Mouse (Mus musculus) ES-E14 (cell line): ENCODE measurements around the gene Glce. TPM values are rescaled to one million over a fixed set of nuclear protein-coding genes. Genes with fewer than 3 reads are reported as not detected.

Source experiments
- DNase-seq: peaks from one replicate; pipeline ENCODE4 v3.0.0-alpha.2; 2013; ENCODE audit warnings: low read depth, low spot score
- H3K27ac ChIP-seq: 2 replicates; pipeline ENCODE4 v1.5.1; 2012; ENCODE audit warnings: low read depth, mild to moderate bottlenecking, low read length, moderate library complexity, mixed read lengths; ENCODE audit not compliant: poor library complexity, insufficient read depth, severe bottlenecking
- H3K36me3 ChIP-seq: 2 replicates; pipeline ENCODE4 v1.6.1; 2012; ENCODE audit warnings: mild to moderate bottlenecking, low read length, moderate library complexity, mixed read lengths; ENCODE audit not compliant: control insufficient read depth, poor library complexity, insufficient read depth, severe bottlenecking
- H3K4me1 ChIP-seq, 2 experiments: fragments of 150-350 bp in 1 of 2; sonication (generic) in 1 of 2; 2 replicates each; pipeline ENCODE4 v1.6.1; 2012; ENCODE audit warnings: low read length in 2 of 2, mild to moderate bottlenecking in 1 of 2, mixed read lengths in 1 of 2; ENCODE audit not compliant: control insufficient read depth in 2 of 2, insufficient read depth in 2 of 2, poor library complexity in 1 of 2
- H3K4me3 ChIP-seq, 2 experiments: fragments of 150-350 bp in 1 of 2; sonication (generic) in 1 of 2; 2 replicates each; pipeline ENCODE4 v1.5.1; 2012; ENCODE audit warnings: low read length in 2 of 2, low read depth in 1 of 2, mild to moderate bottlenecking in 1 of 2, mixed read lengths in 1 of 2; ENCODE audit not compliant: insufficient read depth in 1 of 2, poor library complexity in 1 of 2, severe bottlenecking in 1 of 2
- H3K9ac ChIP-seq: 2 replicates; pipeline ENCODE4 v1.6.1; 2012; ENCODE audit warnings: low read depth, mild to moderate bottlenecking, low read length, mixed read lengths; ENCODE audit not compliant: poor library complexity, insufficient read depth, severe bottlenecking
- H3K9me3 ChIP-seq: fragments of 150-350 bp; sonication (generic); 2 replicates; pipeline ENCODE4 v1.6.1; 2012; ENCODE audit warnings: low read depth, mild to moderate bottlenecking, low read length; ENCODE audit not compliant: control insufficient read depth, insufficient read depth
- CHD2 ChIP-seq: IDR thresholded peaks from 2 replicates; pipeline ENCODE4 v1.6.1; 2014; ENCODE audit warnings: mild to moderate bottlenecking, low read depth, low read length, inconsistent platforms
- HCFC1 ChIP-seq: IDR thresholded peaks from 2 replicates; pipeline ENCODE4 v1.6.1; 2012; ENCODE audit warnings: low read length, inconsistent platforms, borderline replicate concordance; ENCODE audit not compliant: insufficient read depth
- MAFK ChIP-seq: IDR thresholded peaks from 2 replicates; pipeline ENCODE4 v1.6.1; 2014; ENCODE audit warnings: mild to moderate bottlenecking, low read depth, low read length, inconsistent platforms; ENCODE audit not compliant: insufficient read depth
- ZC3H11A ChIP-seq: IDR thresholded peaks from 2 replicates; pipeline ENCODE4 v1.6.1; 2012; ENCODE audit warnings: low read depth, mild to moderate bottlenecking, inconsistent platforms, low read length, borderline replicate concordance
- ZNF384 ChIP-seq: IDR thresholded peaks from 2 replicates; pipeline ENCODE4 v1.6.1; 2012; ENCODE audit warnings: low read depth, low read length, inconsistent platforms
- in situ Hi-C, 2 experiments: fragments of 600-800 bp; cut with MboI; formaldehyde crosslinking; loops; one replicate each; pipeline ENCODE4 v1.15.1; 2025; ENCODE audit warnings: low sequenced_read_pairs in 2 of 2, inconsistent platforms in 1 of 2; ENCODE audit not compliant: unreplicated experiment in 2 of 2
- total RNA-seq: library from RNA; depleted of rRNA; stranded (reverse); fragments of 300-350 nt; gene quantifications from 2 replicates; pipeline ENCODE4 v1.2.3, GENCODE M21; 2012

The Glce gene
- total RNA-seq, 1 experiment: 44.8 TPM

- Histone ChIP-seq H3K36me3 (no peaks in the 10 kb centered on the region), H3K9ac (no peak overlapping the region), H3K27ac (no peak overlapping the region), H3K9me3 (no peaks in the 10 kb centered on the region), H3K4me1 (no peaks in the 10 kb centered on the region), H3K4me3 (no peak overlapping the region)
- TF ChIP-seq ZC3H11A: no peak
- no peak for TF ChIP-seq MAFK
- TF ChIP-seq HCFC1: no peak
- no peak for TF ChIP-seq CHD2
- no peak for TF ChIP-seq ZNF384
- in situ Hi-C loops: no loop called here
- no peak for DNase-seq
Measured at GRCm38 (mm10) chr9:62091604-62092003, 30.9 kb downstream of the Glce start.

GRCm38 (mm10) chr9:62085548-62085947 is 36.9 kb downstream of the Glce start:
- TF ChIP-seq MAFK (no peak), ZC3H11A (no peak), ZNF384 (no peak)
- Histone ChIP-seq H3K4me3 (no peak overlapping the region), H3K9ac (no peak overlapping the region), H3K36me3 (no peaks in the 10 kb centered on the region), H3K9me3 (no peaks in the 10 kb centered on the region), H3K27ac (no peak overlapping the region), H3K4me1 (no peaks in the 10 kb centered on the region)
- in situ Hi-C loops: no loop called here
- DNase-seq: no peak

- Histone ChIP-seq H3K36me3 (no peaks in the 10 kb centered on the region), H3K9me3 (no peaks in the 10 kb centered on the region), H3K9ac (no peak overlapping the region), H3K27ac (no peak overlapping the region), H3K4me3 (no peak overlapping the region), H3K4me1 (no peaks in the 10 kb centered on the region)
- TF ChIP-seq ZNF384: no peak
- no peak for TF ChIP-seq CHD2
- no peak for TF ChIP-seq ZC3H11A
- TF ChIP-seq MAFK: no peak
- no peak for TF ChIP-seq HCFC1
- in situ Hi-C loops: no loop called here
- no peak for DNase-seq
Measured at GRCm38 (mm10) chr9:62084896-62085295, 37.6 kb downstream of the Glce start.

- no peak for TF ChIP-seq MAFK
- no peak for TF ChIP-seq ZNF384
- TF ChIP-seq ZC3H11A: no peak
- TF ChIP-seq CHD2: no peak
- TF ChIP-seq HCFC1: no peak
- in situ Hi-C loops: no loop called here
- H3K9ac ChIP-seq: no peak overlapping the region
- H3K36me3 ChIP-seq: no peaks in the 10 kb centered on the region
- no peak overlapping the region for H3K27ac ChIP-seq
- no peak for DNase-seq
- no peaks in the 10 kb centered on the region for H3K9me3 ChIP-seq
- no peak overlapping the region for H3K4me3 ChIP-seq
- H3K4me1 ChIP-seq: no peaks in the 10 kb centered on the region
Measured at GRCm38 (mm10) chr9:62082986-62083385, 39.5 kb downstream of the Glce start.

- in situ Hi-C loops: no loop called here
- H3K4me1 ChIP-seq: no peaks in the 10 kb centered on the region
- H3K27ac ChIP-seq: no peak overlapping the region
- no peaks in the 10 kb centered on the region for H3K36me3 ChIP-seq
- H3K4me3 ChIP-seq: no peak overlapping the region
- H3K9me3 ChIP-seq: no peaks in the 10 kb centered on the region
- no peak for DNase-seq
- no peak for TF ChIP-seq CHD2
- no peak for TF ChIP-seq MAFK
- TF ChIP-seq ZC3H11A: no peak
- TF ChIP-seq HCFC1: no peak
- TF ChIP-seq ZNF384: no peak
- no peak overlapping the region for H3K9ac ChIP-seq
Measured at GRCm38 (mm10) chr9:62081542-62081941, 40.9 kb downstream of the Glce start.
